Mouse (Mus musculus) kidney, adult 2 months (tissue): ENCODE data around the gene Gsk3a. TPM values are rescaled to one million over a fixed set of nuclear protein-coding genes. Genes with fewer than 3 reads are reported as not detected.

Experiments used
- DNase-seq: peaks from one replicate; pipeline ENCODE4 v3.0.0; 2021
- H3K27ac ChIP-seq: fragments of 200-500 bp; 2 replicates; pipeline ENCODE4 v1.5.1; 2012; ENCODE audit warnings: low read depth, low read length, control low read depth, inconsistent platforms; ENCODE audit not compliant: insufficient read depth
- H3K27me3 ChIP-seq: fragments of 200-500 bp; replicated peaks from 2 replicates; pipeline ENCODE4 v1.6.1; 2012; ENCODE audit warnings: mild to moderate bottlenecking, moderate library complexity, low read length, inconsistent platforms; ENCODE audit not compliant: control insufficient read depth, insufficient read depth
- H3K36me3 ChIP-seq: fragments of 200-500 bp; 2 replicates; pipeline ENCODE4 v1.6.1; 2012; ENCODE audit warnings: mild to moderate bottlenecking, moderate library complexity, low read length, inconsistent platforms; ENCODE audit not compliant: control insufficient read depth, insufficient read depth
- H3K4me1 ChIP-seq: fragments of 200-500 bp; 2 replicates; pipeline ENCODE4 v1.6.1; 2011; ENCODE audit warnings: low read length; ENCODE audit not compliant: control insufficient read depth, insufficient read depth
- H3K4me3 ChIP-seq: fragments of 200-500 bp; 2 replicates; pipeline ENCODE4 v1.5.1; 2011; ENCODE audit warnings: mild to moderate bottlenecking, low read depth, low read length, control low read depth; ENCODE audit not compliant: insufficient read depth
- CTCF ChIP-seq: fragments of 200-500 bp; conservative IDR thresholded peaks from 2 replicates; pipeline ENCODE4 v1.5.1; 2011; ENCODE audit warnings: low read depth, mild to moderate bottlenecking, control low read depth, low read length, moderate library complexity, mixed read lengths; ENCODE audit not compliant: insufficient read depth, insufficient read length
- POLR2A ChIP-seq: fragments of 200-500 bp; IDR thresholded peaks from one replicate; pipeline ENCODE4 v1.6.1; 2011; ENCODE audit warnings: low read depth, low read length, control low read depth
- WGBS: fragments of 180-500 bp; shearing (Covaris S2); methylation state at CpG from one replicate; pipeline ENCODE4 v1.1.7; 2018; 5-methylcytosine and 5-hydroxymethylcytosine counted together
- polyA plus RNA-seq: library from polyadenylated mRNA; depleted of rRNA; stranded (reverse); fragments of >200 nt; gene quantifications from 2 replicates; pipeline ENCODE4 v1.2.3, GENCODE M21; 2012

The Gsk3a gene
- polyA plus RNA-seq, 1 experiment = 128 TPM

DNA sequence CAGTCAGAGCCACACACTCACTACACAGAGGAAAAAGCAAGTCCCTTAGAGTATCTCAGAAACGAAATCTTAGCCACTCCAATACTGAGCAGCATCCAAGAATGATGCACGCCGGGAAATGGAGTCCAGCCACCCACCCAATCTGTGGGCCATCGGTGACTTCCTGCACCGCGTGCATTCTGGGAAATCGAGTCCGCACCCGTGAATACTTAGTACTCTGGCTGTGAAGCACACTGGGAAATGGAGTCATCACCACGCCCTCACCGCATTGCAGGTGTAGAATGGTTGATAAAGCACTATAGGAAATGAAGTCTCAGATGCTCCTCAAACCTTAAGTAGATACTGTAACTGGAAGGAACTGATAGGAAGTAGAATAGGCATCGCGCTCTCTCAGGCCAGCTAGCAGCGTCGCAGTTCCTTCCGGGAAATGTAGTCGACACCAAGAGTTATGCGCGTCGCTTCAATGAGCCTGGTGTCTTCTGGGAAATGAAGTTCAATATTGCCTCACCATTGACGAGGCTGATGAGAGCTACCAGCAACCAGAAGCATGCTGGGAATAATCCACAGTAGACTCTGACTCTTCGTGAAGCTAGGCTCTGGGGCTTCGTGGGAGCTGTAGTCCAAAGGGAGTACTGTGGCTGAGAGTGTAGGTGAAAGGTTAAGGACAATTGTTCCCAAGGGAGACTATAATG is 510 bp upstream of the Gsk3a start:
- Histone ChIP-seq H3K4me3 (peak overlapping the region; percentile 55), H3K4me1 (peaks cover 4% of the 10 kb centered on the region; the same call in 1 of the 2 replicates), H3K27me3 (no peaks in the 10 kb centered on the region), H3K27ac (peak overlapping the region; percentile 93), H3K36me3 (no peaks in the 10 kb centered on the region)
- under 1% methylated on average over 23 of the region's 23 CpGs for WGBS
- TF ChIP-seq POLR2A = no peak
- 0 out of 2 replicates have a peak, but pooled peaks have one; percentile 2 for TF ChIP-seq CTCF
- peak; percentile 98 for DNase-seq

DNA sequence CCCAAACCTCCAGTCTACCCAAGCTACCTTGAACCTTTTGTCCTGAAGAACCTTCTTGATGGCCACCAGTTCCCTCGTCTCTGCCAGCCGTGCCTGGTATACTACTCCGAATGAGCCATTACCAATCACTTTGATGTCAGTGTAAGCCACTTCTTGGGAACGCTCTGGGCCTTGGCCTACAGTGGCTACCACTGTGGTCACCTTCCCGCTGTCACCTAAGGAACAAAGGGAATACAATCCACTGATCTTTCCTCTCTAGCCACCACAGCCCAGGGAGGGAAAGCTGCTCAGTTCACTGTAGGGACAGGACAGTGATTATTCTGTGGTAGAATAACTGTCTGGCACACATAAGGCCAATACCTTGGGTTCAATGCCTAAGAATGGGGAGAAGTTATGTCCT is 2.1 kb downstream of the Gsk3a start:
- 82% methylated on average over 5 of the region's 5 CpGs for WGBS
- Histone ChIP-seq H3K27me3 (no peaks in the 10 kb centered on the region), H3K36me3 (no peaks in the 10 kb centered on the region), H3K4me1 (peaks cover 4% of the 10 kb centered on the region; the same call in 1 of the 2 replicates), H3K27ac (no peak overlapping the region), H3K4me3 (no peak overlapping the region)
- DNase-seq = no peak
- TF ChIP-seq CTCF = no peak
- TF ChIP-seq POLR2A = no peak

DNA sequence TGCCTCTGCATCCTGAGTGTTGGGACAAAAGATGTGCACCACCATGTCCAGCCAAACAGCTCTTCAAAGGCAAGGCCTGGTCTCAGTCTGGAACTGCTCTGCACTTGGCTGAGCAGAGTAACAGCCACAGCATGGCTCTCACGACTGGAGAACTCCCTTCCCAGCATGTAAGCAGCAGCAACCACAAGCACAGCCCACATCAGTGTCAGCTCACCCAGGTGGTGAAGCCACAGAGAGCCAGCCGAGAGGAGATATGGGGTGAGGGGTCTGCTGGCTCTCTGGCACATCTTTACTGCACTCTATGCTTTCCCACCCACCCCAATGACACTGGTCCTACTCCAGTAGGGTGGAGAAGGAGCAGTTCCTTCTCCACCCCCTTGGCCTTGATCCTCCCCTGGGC is 4.6 kb downstream of the Gsk3a start:
- no peak overlapping the region for H3K4me3 ChIP-seq
- H3K4me1 ChIP-seq = 0 out of 2 replicates have a peak, but pooled peaks cover 4% of the 10 kb centered on the region
- no peak overlapping the region for H3K27ac ChIP-seq
- DNase-seq = no peak
- WGBS = 67% methylated on average over 2 of the region's 2 CpGs
- no peaks in the 10 kb centered on the region for H3K27me3 ChIP-seq
- H3K36me3 ChIP-seq = no peaks in the 10 kb centered on the region
- TF ChIP-seq CTCF (no peak), POLR2A (no peak)

DNA sequence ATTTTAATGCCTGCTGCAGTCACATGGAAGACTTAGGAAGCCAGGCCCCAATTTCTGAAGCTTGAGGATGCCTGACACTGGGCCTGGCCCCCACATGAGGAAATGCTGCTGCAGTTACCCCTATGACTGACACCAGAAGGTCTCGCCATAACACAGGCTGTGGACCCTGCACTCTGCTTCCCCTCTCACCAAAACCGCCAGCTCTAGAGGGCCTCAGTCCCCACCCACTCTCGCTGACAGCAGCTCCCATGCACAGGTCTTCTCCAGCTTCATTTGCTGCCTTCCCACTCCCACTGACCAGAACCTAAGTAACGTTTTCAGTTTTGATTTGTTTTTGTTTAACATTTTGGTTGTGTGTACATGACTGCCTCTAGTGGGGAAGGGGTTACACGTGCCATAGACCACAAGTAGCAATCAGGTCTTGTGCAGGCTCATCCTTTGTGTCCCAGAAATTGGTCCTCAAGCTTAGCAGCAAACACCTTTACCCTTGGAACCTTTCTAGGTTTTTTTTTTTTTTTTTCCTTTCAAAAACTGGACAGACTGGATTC is 5.5 kb downstream of the Gsk3a start:
- no peak overlapping the region for H3K27ac ChIP-seq
- 0 out of 2 replicates have a peak, but pooled peaks cover 7% of the 10 kb centered on the region for H3K4me1 ChIP-seq
- DNase-seq = no peak
- no peaks in the 10 kb centered on the region for H3K36me3 ChIP-seq
- H3K27me3 ChIP-seq = no peaks in the 10 kb centered on the region
- WGBS = 57% methylated on average over 5 of the region's 5 CpGs
- no peak overlapping the region for H3K4me3 ChIP-seq
- TF ChIP-seq CTCF (no peak), POLR2A (no peak)

DNA sequence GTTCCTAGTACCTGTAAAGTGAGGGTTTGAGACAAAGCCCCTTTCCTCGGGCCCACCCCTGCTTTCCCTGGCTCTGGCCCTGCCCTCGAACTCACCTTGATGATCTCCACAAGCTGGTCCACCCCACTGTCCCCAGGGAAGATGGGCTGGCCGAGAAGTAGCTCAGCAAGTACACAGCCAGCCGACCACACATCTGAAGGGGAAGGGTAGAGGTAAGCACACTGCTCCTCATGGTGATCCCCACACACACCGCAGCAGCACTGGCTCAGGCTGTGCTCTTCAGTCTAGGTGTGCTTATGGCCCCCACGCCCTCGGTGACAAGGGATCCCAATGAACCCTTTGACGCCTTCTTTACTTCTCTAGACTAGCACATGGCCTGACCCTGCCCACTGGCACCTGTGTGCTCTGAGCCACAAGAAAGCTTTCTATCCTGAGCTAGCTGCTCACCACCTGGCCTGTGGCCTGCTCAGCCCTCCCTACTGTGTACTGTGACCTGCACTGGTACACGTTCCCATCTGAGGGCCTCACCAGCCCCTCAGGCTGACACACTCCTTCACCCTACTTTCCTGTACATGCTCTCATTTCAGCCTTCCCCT is 6.9 kb downstream of the Gsk3a start:
- H3K36me3 ChIP-seq = no peaks in the 10 kb centered on the region
- H3K4me3 ChIP-seq = no peak overlapping the region
- no peaks in the 10 kb centered on the region for H3K27me3 ChIP-seq
- 0 out of 2 replicates have a peak, but pooled peaks cover 3% of the 10 kb centered on the region for H3K4me1 ChIP-seq
- 81% methylated on average over 9 of the region's 9 CpGs for WGBS
- no peak for DNase-seq
- no peak for TF ChIP-seq CTCF
- no peak for TF ChIP-seq POLR2A
- no peak overlapping the region for H3K27ac ChIP-seq

DNA sequence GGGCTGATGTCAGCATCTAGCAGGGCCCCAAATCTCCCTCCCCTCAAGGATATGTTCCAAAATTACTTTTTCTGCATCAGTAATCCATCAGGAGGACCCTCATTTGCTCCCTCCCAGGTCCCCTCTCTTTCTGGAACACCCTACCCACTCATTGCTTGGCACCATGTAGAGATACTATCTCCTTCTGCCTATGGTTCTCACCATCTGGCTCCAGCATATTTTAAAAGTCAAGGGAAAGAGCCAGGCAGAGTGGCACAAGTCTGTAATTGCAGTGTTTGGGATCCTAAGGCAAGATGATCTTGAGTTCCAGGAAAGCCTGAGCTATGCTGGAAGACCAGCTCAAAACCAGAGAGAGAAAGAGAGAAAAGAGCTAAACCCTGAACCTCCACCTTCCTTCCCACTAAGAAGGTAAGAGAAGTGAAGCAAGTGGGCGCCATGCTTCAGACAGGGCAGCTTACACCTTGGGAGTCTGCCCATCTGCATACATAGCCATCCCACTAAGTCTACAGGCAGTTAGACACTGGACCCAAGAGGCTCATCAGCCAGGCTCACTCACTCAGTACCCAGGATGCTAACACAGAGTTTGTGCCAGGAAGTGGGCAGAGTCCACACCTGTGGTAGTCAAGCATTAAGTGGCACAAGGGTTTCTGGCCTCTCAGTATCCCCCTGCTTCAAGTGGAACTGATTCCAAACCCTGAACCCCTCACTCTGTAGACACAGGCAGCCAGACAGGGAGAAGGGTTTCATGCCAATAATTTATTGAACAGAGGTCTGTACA is 9.9 kb downstream of the Gsk3a start:
- Histone ChIP-seq H3K27ac (no peak overlapping the region), H3K27me3 (no peaks in the 10 kb centered on the region), H3K4me1 (0 out of 2 replicates have a peak, but pooled peaks cover 3% of the 10 kb centered on the region), H3K36me3 (no peaks in the 10 kb centered on the region), H3K4me3 (no peak overlapping the region)
- DNase-seq = peak; percentile 80
- TF ChIP-seq CTCF (no peak), POLR2A (no peak)
- 69% methylated on average over 1 of the region's 1 CpGs for WGBS
